Mouse (Mus musculus) C2C12 (cell line): ENCODE results near the gene Ets1. TPM values are rescaled to one million over a fixed set of nuclear protein-coding genes. Genes with fewer than 3 reads are reported as not detected.

Source experiments
- H3K27me3 ChIP-seq: one replicate; pipeline ENCODE4 v1.6.1; 2011; ENCODE audit not compliant: control insufficient read depth, insufficient read depth, insufficient read length
- H3K36me3 ChIP-seq: one replicate; pipeline ENCODE4 v1.6.1; 2011; ENCODE audit not compliant: control insufficient read depth, insufficient read depth
- H3K4me3 ChIP-seq: one replicate; pipeline ENCODE4 v1.5.1; 2011; ENCODE audit warnings: mild to moderate bottlenecking, control low read depth; ENCODE audit not compliant: poor library complexity, insufficient read depth, severe bottlenecking
- H3K79me2 ChIP-seq: one replicate; pipeline ENCODE4 v1.6.1; 2011; ENCODE audit not compliant: control insufficient read depth, insufficient read depth
- H3K79me3 ChIP-seq: one replicate; pipeline ENCODE4 v1.6.1; 2011; ENCODE audit warnings: low read depth, control low read depth
- H3ac ChIP-seq: one replicate; pipeline ENCODE3; 2011; ENCODE audit warnings: low read depth; ENCODE audit not compliant: control insufficient read depth, insufficient read length
- CEBPB ChIP-seq: IDR thresholded peaks from one replicate; pipeline ENCODE4 v1.6.1; 2011; ENCODE audit warnings: low read depth, mild to moderate bottlenecking, control low read depth, moderate library complexity
- CTCF ChIP-seq: IDR thresholded peaks from one replicate; pipeline ENCODE4 v1.5.1; 2011; ENCODE audit not compliant: control insufficient read depth, insufficient read depth, insufficient read length
- FOSL1 ChIP-seq: IDR thresholded peaks from one replicate; pipeline ENCODE4 v1.8.0; 2011; ENCODE audit warnings: mild to moderate bottlenecking, low read length; ENCODE audit not compliant: poor library complexity, insufficient read depth, severe bottlenecking
- MAX ChIP-seq: IDR thresholded peaks from one replicate; pipeline ENCODE4 v1.6.1; 2011; ENCODE audit warnings: mild to moderate bottlenecking, control low read depth
- MYOD1 ChIP-seq: IDR thresholded peaks from one replicate; pipeline ENCODE4 v1.6.1; 2011; ENCODE audit warnings: low read depth; ENCODE audit not compliant: control insufficient read depth, insufficient read length
- MYOG ChIP-seq: IDR thresholded peaks from one replicate; pipeline ENCODE4 v1.6.1; 2011; ENCODE audit not compliant: control insufficient read depth, insufficient read length; ENCODE audit errors: extremely low read depth
- USF1 ChIP-seq: IDR thresholded peaks from one replicate; pipeline ENCODE4 v1.6.1; 2011; ENCODE audit warnings: low read depth, mild to moderate bottlenecking, control low read depth, moderate library complexity
- polyA plus RNA-seq: library from polyadenylated mRNA; unstranded; fragments of >200 nt; fragmentation: generic; extraction: Trizol; gene quantifications from one replicate; pipeline ENCODE4 v1.2.1, GENCODE M21; 2012; ENCODE audit warnings: missing spikeins

Ets1 gene
- polyA plus RNA-seq, 1 experiment = 9.4 TPM

DNA sequence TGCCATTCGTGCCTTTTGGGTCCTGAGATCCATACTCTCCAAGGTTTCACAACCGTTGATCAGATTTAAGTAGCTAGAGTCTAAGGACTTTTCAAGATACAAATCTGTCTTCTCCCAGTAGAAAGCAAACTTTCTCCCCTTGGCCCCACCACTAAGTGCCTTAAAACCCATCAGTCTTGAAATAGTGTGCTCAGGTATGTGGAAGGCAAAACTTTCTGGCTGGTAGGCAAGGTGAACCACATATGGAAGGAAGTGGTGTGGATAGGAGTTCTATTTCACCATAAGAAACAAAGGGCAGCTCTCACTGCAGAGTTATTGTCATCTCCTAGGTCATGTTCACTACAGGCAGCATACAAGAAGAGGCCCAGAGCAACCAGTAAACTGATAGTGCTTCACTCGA lies 57.4 kb downstream of the Ets1 start:
- TF ChIP-seq FOSL1 = no peak
- no peak for TF ChIP-seq USF1
- TF ChIP-seq MYOG = no peak
- no peak for TF ChIP-seq MYOD1
- no peak for TF ChIP-seq MAX
- no peak for TF ChIP-seq CTCF
- TF ChIP-seq CEBPB = no peak
- no peaks in the 10 kb centered on the region for H3K27me3 ChIP-seq
- H3K36me3 ChIP-seq = no peaks in the 10 kb centered on the region
- peaks cover 24% of the 10 kb centered on the region for H3K79me2 ChIP-seq
- peaks cover 20% of the 10 kb centered on the region for H3K79me3 ChIP-seq
- no peak overlapping the region for H3ac ChIP-seq
- no peak overlapping the region for H3K4me3 ChIP-seq

DNA sequence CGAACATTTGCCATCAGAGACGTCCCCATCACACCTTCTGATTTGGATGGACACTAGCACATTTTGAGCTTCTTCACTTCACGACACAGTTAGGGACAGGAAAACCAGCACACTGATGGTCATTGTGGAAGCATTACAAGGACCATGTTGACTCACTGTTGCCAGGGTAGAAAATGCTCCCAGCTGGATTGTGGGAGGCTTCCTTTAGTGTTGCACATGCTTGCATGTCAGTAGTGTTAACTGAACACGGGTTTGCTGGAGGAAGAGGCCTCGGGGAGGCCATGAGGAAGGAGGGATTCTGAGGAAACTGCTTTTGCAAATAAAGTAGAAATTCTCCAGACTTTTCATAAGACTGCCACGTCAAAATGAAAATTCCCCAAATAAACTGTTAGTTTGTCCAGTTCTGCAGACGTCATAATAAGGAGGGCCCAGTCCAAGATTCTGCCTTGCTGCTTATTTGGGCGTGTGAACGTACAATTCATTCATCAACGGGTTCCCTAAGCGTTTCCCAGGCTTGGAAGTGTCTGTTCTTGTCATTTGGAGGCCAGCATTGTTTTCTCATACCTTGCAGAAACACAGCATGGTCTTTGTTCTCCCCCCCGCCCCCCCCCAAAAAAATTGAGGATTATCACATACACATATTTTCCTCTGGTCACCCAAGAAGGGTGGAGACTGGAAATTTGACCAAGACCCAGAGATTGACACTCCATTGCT lies 58.2 kb downstream of the Ets1 start:
- H3K79me3 ChIP-seq = peaks cover 29% of the 10 kb centered on the region
- H3K27me3 ChIP-seq = no peaks in the 10 kb centered on the region
- H3K79me2 ChIP-seq = peaks cover 32% of the 10 kb centered on the region
- H3ac ChIP-seq = no peak overlapping the region
- H3K4me3 ChIP-seq = no peak overlapping the region
- H3K36me3 ChIP-seq = peaks cover 4% of the 10 kb centered on the region
- no peak for TF ChIP-seq CTCF
- TF ChIP-seq CEBPB = no peak
- no peak for TF ChIP-seq MYOG
- no peak for TF ChIP-seq MAX

DNA sequence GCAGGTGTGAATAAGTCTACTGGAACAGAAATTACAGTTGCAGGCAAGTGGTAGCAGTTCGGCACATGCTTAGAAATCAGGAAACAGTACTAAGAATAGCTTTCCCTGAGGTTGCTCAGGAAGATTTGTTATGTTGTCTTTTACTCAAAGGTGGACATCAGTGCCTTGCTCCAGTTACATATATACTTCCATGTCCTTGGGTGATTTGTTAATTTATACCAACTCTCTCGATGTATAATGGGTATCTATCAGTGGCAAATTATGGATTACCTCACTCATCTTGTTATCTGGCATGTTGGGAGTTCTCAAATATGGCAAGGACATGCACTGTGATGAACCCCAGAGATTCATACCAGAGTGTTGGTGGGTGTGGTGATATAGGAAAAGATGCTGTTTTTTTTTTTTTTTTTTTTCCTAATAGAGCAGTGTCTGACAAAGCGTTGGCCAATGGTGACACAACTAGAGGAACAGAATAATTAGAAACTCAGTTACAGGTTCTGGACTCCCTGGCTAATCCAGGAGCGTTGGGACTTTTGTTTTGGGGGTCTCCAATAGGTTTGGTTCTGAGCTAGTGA lies 59.0 kb downstream of the Ets1 start:
- TF ChIP-seq USF1 (no peak), MYOD1 (no peak), MAX (no peak), CTCF (no peak), FOSL1 (no peak)
- H3K36me3 ChIP-seq = peaks cover 12% of the 10 kb centered on the region
- H3ac ChIP-seq = no peak overlapping the region
- peaks cover 36% of the 10 kb centered on the region for H3K79me3 ChIP-seq
- no peaks in the 10 kb centered on the region for H3K27me3 ChIP-seq
- peaks cover 39% of the 10 kb centered on the region for H3K79me2 ChIP-seq
- no peak overlapping the region for H3K4me3 ChIP-seq

DNA sequence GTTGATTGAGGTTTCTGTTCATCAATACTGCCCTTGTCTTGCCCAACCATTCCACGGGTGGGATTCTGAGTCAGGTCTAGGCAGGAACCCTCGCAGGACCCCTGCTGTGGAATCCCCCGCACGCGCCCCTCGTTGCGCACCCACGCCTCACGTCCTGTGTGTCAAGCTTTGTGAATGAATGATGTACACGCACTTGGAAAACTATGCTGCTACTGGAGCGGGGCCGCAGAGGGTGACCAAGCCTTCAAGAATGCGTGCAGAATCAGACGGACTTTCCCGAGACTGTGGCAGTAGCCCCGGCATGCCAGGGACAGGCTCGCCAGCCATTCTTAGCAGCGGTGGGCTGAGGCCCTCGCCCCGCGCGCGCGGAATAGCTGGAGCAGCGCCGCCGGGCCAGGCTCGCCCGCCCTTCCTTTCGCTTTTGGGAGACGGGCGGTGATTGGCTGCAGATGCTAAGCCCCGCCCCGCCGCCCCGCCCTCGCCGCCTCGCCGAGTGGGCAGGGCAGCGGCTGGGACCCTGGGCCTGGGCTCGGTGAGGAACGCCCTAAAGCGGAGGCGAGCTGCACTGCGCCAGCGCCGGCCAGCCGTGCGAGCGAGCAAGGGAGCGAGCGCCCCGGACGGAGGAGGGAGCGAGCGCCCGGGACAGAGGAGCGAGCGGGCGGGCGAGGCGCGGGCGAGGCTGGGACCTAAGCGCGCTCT lies 59.6 kb downstream of the Ets1 start:
- H3K79me2 ChIP-seq = peaks cover 46% of the 10 kb centered on the region
- H3ac ChIP-seq = peak overlapping the region; percentile 43
- peak overlapping the region; percentile 71 for H3K4me3 ChIP-seq
- H3K36me3 ChIP-seq = peaks cover 17% of the 10 kb centered on the region
- TF ChIP-seq CTCF (no peak), MAX (peak; percentile 64), MYOG (no peak)
- no peaks in the 10 kb centered on the region for H3K27me3 ChIP-seq
- H3K79me3 ChIP-seq = peaks cover 43% of the 10 kb centered on the region

DNA sequence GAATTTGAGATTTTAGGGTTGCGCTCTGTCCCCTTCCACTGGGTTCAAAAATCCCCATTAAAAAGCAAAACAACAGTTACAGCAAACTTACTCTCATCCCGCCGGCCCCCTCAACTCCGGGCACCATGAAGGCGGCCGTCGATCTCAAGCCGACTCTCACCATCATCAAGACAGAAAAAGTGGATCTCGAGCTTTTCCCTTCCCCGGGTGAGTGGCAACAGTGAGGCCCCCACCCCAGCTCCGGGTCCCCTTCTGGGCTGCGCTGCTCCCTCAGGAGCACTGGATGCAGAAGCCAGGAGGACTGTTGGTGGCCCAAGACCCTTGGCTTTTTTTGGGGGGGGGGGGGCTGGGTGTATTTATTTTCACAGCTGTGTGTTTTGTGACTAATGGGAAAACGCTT lies 60.2 kb downstream of the Ets1 start:
- no peaks in the 10 kb centered on the region for H3K27me3 ChIP-seq
- peaks cover 49% of the 10 kb centered on the region for H3K79me3 ChIP-seq
- H3K36me3 ChIP-seq = peaks cover 18% of the 10 kb centered on the region
- no peak for TF ChIP-seq FOSL1
- TF ChIP-seq CEBPB = no peak
- TF ChIP-seq MYOD1 = no peak
- TF ChIP-seq CTCF = no peak
- TF ChIP-seq MAX = no peak
- TF ChIP-seq MYOG = no peak
- TF ChIP-seq USF1 = no peak
- H3ac ChIP-seq = peak overlapping the region; percentile 43
- H3K79me2 ChIP-seq = peaks cover 52% of the 10 kb centered on the region
- peak overlapping the region; percentile 71 for H3K4me3 ChIP-seq

DNA sequence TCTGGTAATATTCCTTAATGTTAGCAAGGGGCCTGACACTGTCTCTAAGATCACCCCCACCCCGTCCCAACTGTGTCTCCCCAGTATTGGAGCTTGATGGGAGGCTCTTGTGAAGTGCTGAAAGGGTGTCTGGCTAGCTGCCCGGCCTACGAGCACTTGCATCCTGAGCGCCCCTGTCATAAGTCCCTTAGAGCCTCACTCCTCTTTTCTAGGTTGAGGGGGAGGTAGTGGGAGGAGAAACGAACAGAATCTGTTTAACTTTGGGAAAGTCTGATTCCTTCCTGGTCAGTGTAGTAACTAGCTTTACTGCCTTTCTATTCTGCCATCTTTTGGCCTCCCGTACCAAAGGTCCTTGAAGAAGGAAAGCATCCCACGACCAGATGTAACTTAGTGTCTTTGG lies 60.7 kb downstream of the Ets1 start:
- TF ChIP-seq CEBPB = no peak
- TF ChIP-seq MYOD1 = no peak
- no peak for TF ChIP-seq MYOG
- no peak for TF ChIP-seq USF1
- TF ChIP-seq FOSL1 = no peak
- TF ChIP-seq MAX = no peak
- no peak for TF ChIP-seq CTCF
- H3K79me2 ChIP-seq = peaks cover 57% of the 10 kb centered on the region
- H3K79me3 ChIP-seq = peaks cover 54% of the 10 kb centered on the region
- peak overlapping the region; percentile 71 for H3K4me3 ChIP-seq
- no peaks in the 10 kb centered on the region for H3K27me3 ChIP-seq
- H3K36me3 ChIP-seq = peaks cover 23% of the 10 kb centered on the region
- H3ac ChIP-seq = peak overlapping the region; percentile 49
